Comparison of ENCODE assay signal across 9 mouse cellular contexts in genomic region chr6:99691666-99692205, GRCm38 (mm10). TPM values are rescaled to one million over a fixed set of nuclear protein-coding genes. Genes with fewer than 3 reads are reported as not detected.
DNase-seq lines count a peak whose midpoint lies in the region; ATAC-seq and TF ChIP-seq lines count a peak whose summit lies in the region.
"Had no signal": no experiment of that assay in that cellular context is flagged by ENCODE, and none has a peak within 500 bp of the region (broad histone marks: within the 10 kb centered on the region; RNA-seq: fewer than 3 reads in every experiment).

No protein-coding gene starts in this region.

- no peaks in the 10 kb centered on the region for H3K36me3 ChIP-seq in kidney, postnatal 0 days (ENCODE audit: insufficient read depth, low read length)
- H3K36me3 ChIP-seq in embryonic facial prominence, embryonic 15.5 days: no peaks in the 10 kb centered on the region
- H3K36me3 ChIP-seq in intestine, embryonic 15.5 days: no peaks in the 10 kb centered on the region
- no peaks in the 10 kb centered on the region for H3K36me3 ChIP-seq in midbrain, postnatal 0 days (ENCODE audit: insufficient read depth, low read length)

- peaks cover 30% of the 10 kb centered on the region for H3K27me3 ChIP-seq in kidney, postnatal 0 days (ENCODE audit: insufficient read depth, low read length)
- H3K27me3 ChIP-seq in embryonic facial prominence, embryonic 15.5 days: peaks cover 47% of the 10 kb centered on the region
- H3K27me3 ChIP-seq in intestine, embryonic 15.5 days (replicated peaks): peaks cover 63% of the 10 kb centered on the region
- H3K27me3 ChIP-seq in midbrain, postnatal 0 days (ENCODE audit: insufficient read depth, low read length): no peaks in the 10 kb centered on the region

- DNase-seq in kidney, postnatal 0 days (ENCODE audit: low spot score): no peak
- no peak for DNase-seq in kidney, adult 9 months
- DNase-seq in midbrain, postnatal 0 days (ENCODE audit: low spot score): no peak
- no peak for DNase-seq in cerebellum, postnatal 36 days
- DNase-seq in natural killer cell, adult 2 months (ENCODE audit: low spot score in 2 of 2): no peak

- TF ChIP-seq CTCF in kidney, postnatal 0 days (IDR thresholded peaks at IDR 0.05; ENCODE audit: low read depth): no peak
- no peak; the same call in 1 of the 2 replicates for TF ChIP-seq CTCF in midbrain, postnatal 0 days (IDR thresholded peaks at IDR 0.05)

- H3K9me3 ChIP-seq in kidney, postnatal 0 days (replicated peaks; ENCODE audit: low read length): no peaks in the 10 kb centered on the region
- H3K9me3 ChIP-seq in embryonic facial prominence, embryonic 15.5 days (replicated peaks): no peaks in the 10 kb centered on the region
- H3K9me3 ChIP-seq in intestine, embryonic 15.5 days: no peaks in the 10 kb centered on the region
- no peaks in the 10 kb centered on the region for H3K9me3 ChIP-seq in midbrain, postnatal 0 days (ENCODE audit: low read length)

- H3K4me1 ChIP-seq in kidney, postnatal 0 days (replicated peaks; ENCODE audit: insufficient read depth, low read length): no peaks in the 10 kb centered on the region
- H3K4me1 ChIP-seq in embryonic facial prominence, embryonic 15.5 days: peaks cover 22% of the 10 kb centered on the region
- peaks cover 8% of the 10 kb centered on the region for H3K4me1 ChIP-seq in intestine, embryonic 15.5 days (replicated peaks)
- H3K4me1 ChIP-seq in midbrain, postnatal 0 days (ENCODE audit: insufficient read depth, low read length): peaks cover 14% of the 10 kb centered on the region

- no peak overlapping the region for H3K27ac ChIP-seq in kidney, postnatal 0 days
- 0 out of 2 replicates have a peak overlapping the region, but pooled peaks have one; percentile 71 for H3K27ac ChIP-seq in embryonic facial prominence, embryonic 15.5 days (replicated peaks)
- no peak overlapping the region for H3K27ac ChIP-seq in intestine, embryonic 15.5 days
- peak overlapping the region; percentile 91 for H3K27ac ChIP-seq in midbrain, postnatal 0 days (ENCODE audit: low read depth, low read length)

- H3K9ac ChIP-seq in kidney, postnatal 0 days (ENCODE audit: low read depth, low read length): peak overlapping the region; percentile 79
- peak overlapping the region; percentile 53 for H3K9ac ChIP-seq in embryonic facial prominence, embryonic 15.5 days
- H3K9ac ChIP-seq in intestine, embryonic 15.5 days: peak overlapping the region; percentile 70
- H3K9ac ChIP-seq in midbrain, postnatal 0 days (replicated peaks; ENCODE audit: low read length, poor library complexity, severe bottlenecking): peak overlapping the region; percentile 95

- H3K4me3 ChIP-seq in kidney, postnatal 0 days (replicated peaks; ENCODE audit: low read depth, low read length): peak overlapping the region; percentile 82
- H3K4me3 ChIP-seq in embryonic facial prominence, embryonic 15.5 days (replicated peaks): peak overlapping the region; percentile 76
- peak overlapping the region; percentile 80 for H3K4me3 ChIP-seq in intestine, embryonic 15.5 days (replicated peaks)
- H3K4me3 ChIP-seq in midbrain, postnatal 0 days (ENCODE audit: low read depth, low read length): peak overlapping the region; percentile 79

- H3K4me2 ChIP-seq in kidney, postnatal 0 days (ENCODE audit: low read length): peak overlapping the region; percentile 98
- H3K4me2 ChIP-seq in embryonic facial prominence, embryonic 15.5 days (replicated peaks): peak overlapping the region; percentile 92
- peak overlapping the region; percentile 96 for H3K4me2 ChIP-seq in intestine, embryonic 15.5 days (replicated peaks)
- H3K4me2 ChIP-seq in midbrain, postnatal 0 days (ENCODE audit: low read depth, low read length, poor library complexity, severe bottlenecking): peak overlapping the region; percentile 89

- peak; percentile 2; the same call in 1 of the 2 replicates for ATAC-seq in kidney, postnatal 0 days (replicated peaks; ENCODE audit: low FRiP score, low read depth)
- 0 out of 2 replicates have a peak, but pooled peaks have one; percentile 15 for ATAC-seq in embryonic facial prominence, embryonic 15.5 days (ENCODE audit: insufficient number of reproducible peaks, low FRiP score, low TSS enrichment, low read depth)
- ATAC-seq in intestine, embryonic 15.5 days: peak; percentile 28
- ATAC-seq in midbrain, postnatal 0 days (ENCODE audit: low FRiP score): no peak; the same call in 1 of the 2 replicates
- no peak for ATAC-seq in inflammation-experienced regulatory T-cells, adult 6 months

- WGBS in kidney, postnatal 0 days: 8% methylated on average over 25 of the region's 25 CpGs
- WGBS in embryonic facial prominence, embryonic 15.5 days: 7% methylated on average over 25 of the region's 25 CpGs
- 7% methylated on average over 24 of the region's 25 CpGs for WGBS in intestine, embryonic 15.5 days
- 5% methylated on average over 21 of the region's 25 CpGs for WGBS in midbrain, postnatal 0 days

RNA-seq across cellular contexts. Expression of gene Gpr27, which starts 0.7 kb away (rescaled TPM):
- 2.9 and 3.3 TPM in 2 replicates for polyA plus RNA-seq in kidney, postnatal 0 days (2015; fragmentation: Nextera tagmentation; extraction: Ambion mirVana)
- polyA plus RNA-seq in embryonic facial prominence, embryonic 15.5 days (2015; fragmentation: Nextera tagmentation; extraction: Ambion mirVana): 7.0 and 7.5 TPM in 2 replicates
- polyA plus RNA-seq in intestine, embryonic 15.5 days (2015; fragmentation: Nextera tagmentation; extraction: Ambion mirVana): 2.4 and 2.6 TPM in 2 replicates
- total RNA-seq in midbrain, postnatal 0 days (2014; rRNA removed): 110 and 114 TPM in 2 replicates
- 26.0 and 27.8 TPM in 2 replicates for polyA plus RNA-seq in midbrain, postnatal 0 days (2015; fragmentation: Nextera tagmentation; extraction: Ambion mirVana)
- polyA plus RNA-seq in inflammation-experienced regulatory T-cells, adult 6 months (2017; shearing (Covaris generic)): not detected

RNA-seq across cellular contexts. Expression of gene Gm20696, which starts 25.1 kb away (rescaled TPM):
- polyA plus RNA-seq in kidney, postnatal 0 days (2015; fragmentation: Nextera tagmentation; extraction: Ambion mirVana): 1.7 and 1.8 TPM in 2 replicates
- 1.7 and 3.5 TPM in 2 replicates for polyA plus RNA-seq in embryonic facial prominence, embryonic 15.5 days (2015; fragmentation: Nextera tagmentation; extraction: Ambion mirVana)
- polyA plus RNA-seq in intestine, embryonic 15.5 days (2015; fragmentation: Nextera tagmentation; extraction: Ambion mirVana): 2.7 and 3.8 TPM in 2 replicates
- total RNA-seq in midbrain, postnatal 0 days (2014; rRNA removed): 1.1 and 2.5 TPM in 2 replicates
- 1.3 and 2.9 TPM in 2 replicates for polyA plus RNA-seq in midbrain, postnatal 0 days (2015; fragmentation: Nextera tagmentation; extraction: Ambion mirVana)
- 10 to 100 TPM in 2 of 3 experiments, under 1 TPM in 1; 0.88 to 21.2 (median 18.7) TPM for polyA plus RNA-seq in inflammation-experienced regulatory T-cells, adult 6 months (2017; shearing (Covaris generic))

RNA-seq across cellular contexts. Expression of gene Eif4e3, which starts 25.2 kb away (rescaled TPM):
- 16.4 and 17.0 TPM in 2 replicates for polyA plus RNA-seq in kidney, postnatal 0 days (2015; fragmentation: Nextera tagmentation; extraction: Ambion mirVana)
- 14.9 and 16.1 TPM in 2 replicates for polyA plus RNA-seq in embryonic facial prominence, embryonic 15.5 days (2015; fragmentation: Nextera tagmentation; extraction: Ambion mirVana)
- 10.6 and 12.3 TPM in 2 replicates for polyA plus RNA-seq in intestine, embryonic 15.5 days (2015; fragmentation: Nextera tagmentation; extraction: Ambion mirVana)
- 8.4 and 10.6 TPM in 2 replicates for total RNA-seq in midbrain, postnatal 0 days (2014; rRNA removed)
- 5.4 and 5.5 TPM in 2 replicates for polyA plus RNA-seq in midbrain, postnatal 0 days (2015; fragmentation: Nextera tagmentation; extraction: Ambion mirVana)
- 10 to 100 TPM; 23.0 to 31.4 (median 29.9) TPM for polyA plus RNA-seq in inflammation-experienced regulatory T-cells, adult 6 months (2017; shearing (Covaris generic))

RNA-seq across cellular contexts. Expression of gene Prok2, which starts 34.5 kb away (rescaled TPM):
- polyA plus RNA-seq in kidney, postnatal 0 days (2015; fragmentation: Nextera tagmentation; extraction: Ambion mirVana): 0.13 and 0.33 TPM in 2 replicates
- polyA plus RNA-seq in embryonic facial prominence, embryonic 15.5 days (2015; fragmentation: Nextera tagmentation; extraction: Ambion mirVana): 2.1 and 2.3 TPM in 2 replicates
- polyA plus RNA-seq in intestine, embryonic 15.5 days (2015; fragmentation: Nextera tagmentation; extraction: Ambion mirVana): 0.10 TPM in 1 of 2 replicates, not detected in the other
- total RNA-seq in midbrain, postnatal 0 days (2014; rRNA removed): 0.27 TPM in 1 of 2 replicates, not detected in the other
- polyA plus RNA-seq in midbrain, postnatal 0 days (2015; fragmentation: Nextera tagmentation; extraction: Ambion mirVana): 0.82 and 1.3 TPM in 2 replicates
- not detected for polyA plus RNA-seq in inflammation-experienced regulatory T-cells, adult 6 months (2017; shearing (Covaris generic))
- polyA plus RNA-seq: large intestine, adult 2 months had no signal

Comparison
In these comparisons a context has a peak if more than half of its experiments do, and no peak if none do; other contexts are left out.
1. ATAC-seq: peak in kidney, postnatal 0 days (single experiment), embryonic facial prominence, embryonic 15.5 days (single experiment) and intestine, embryonic 15.5 days (single experiment); none in midbrain, postnatal 0 days (single experiment) and inflammation-experienced regulatory T-cells, adult 6 months (single experiment).
2. H3K27ac ChIP-seq: peak in embryonic facial prominence, embryonic 15.5 days (single experiment) and midbrain, postnatal 0 days (single experiment); none in kidney, postnatal 0 days (single experiment) and intestine, embryonic 15.5 days (single experiment).
3. Peak in every context shown above with its lines, with median percentiles within 50 percentile points of each other: H3K4me2 ChIP-seq, H3K4me3 ChIP-seq and H3K9ac ChIP-seq.